Mouse (Mus musculus): ENCODE results near the gene Abhd16a.

- TF ChIP-seq GATA1 (IDR thresholded peaks at IDR 0.05; ENCODE audit: borderline replicate concordance, low read length) (no peak), FLI1 (IDR thresholded peaks at IDR 0.05; ENCODE audit: low read length) (no peak)
Measured at GRCm38 (mm10) chr17:35043794-35044193, 45.3 kb upstream of the Abhd16a start.
